Mouse (Mus musculus) kidney, adult 8-10 months (tissue): ENCODE results near the gene Bmp7.

ENCODE experiments used
- DNase-seq, 2 experiments: peaks; one replicate each; pipeline ENCODE4 v3.0.0; 2022

The Bmp7 gene

DNA sequence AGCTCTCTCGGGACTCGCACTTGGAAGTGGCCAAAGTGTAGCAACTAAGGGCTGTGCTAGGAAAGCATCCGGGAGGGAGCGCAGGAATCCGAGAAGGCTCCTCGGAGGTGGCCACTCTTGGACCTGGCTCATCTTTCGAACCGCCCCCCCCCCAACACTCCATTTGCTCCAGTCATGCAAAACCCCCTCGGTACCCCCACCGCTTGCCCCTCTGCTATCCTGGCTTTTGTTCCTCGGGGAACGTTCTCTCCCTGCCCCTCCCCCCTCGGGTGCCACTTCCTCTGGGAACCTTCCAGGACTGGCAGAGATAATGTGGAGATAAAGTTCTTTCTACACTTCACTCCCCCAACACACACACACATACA is 660 bp upstream of the Bmp7 start:
- no peak for DNase-seq

DNA sequence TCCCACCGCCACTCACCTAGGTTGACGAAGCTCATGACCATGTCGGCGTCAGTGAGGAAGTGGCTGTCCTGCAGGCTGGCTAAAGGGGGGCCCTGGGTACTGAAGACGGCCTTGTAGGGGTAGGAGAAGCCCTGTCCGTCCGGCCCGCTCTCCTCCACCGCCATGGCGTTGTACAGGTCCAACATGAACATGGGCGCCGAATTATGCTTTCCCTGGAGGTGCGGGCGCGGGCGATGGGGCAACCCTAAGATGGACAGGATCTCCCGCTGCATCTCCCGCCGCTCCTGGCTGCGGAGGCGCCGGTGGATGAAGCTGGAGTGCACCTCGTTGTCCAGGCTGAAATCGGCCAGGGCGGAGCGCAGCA is 500 bp downstream of the Bmp7 start:
- peak in 1 of 2 experiments; percentile 37 for DNase-seq

DNA sequence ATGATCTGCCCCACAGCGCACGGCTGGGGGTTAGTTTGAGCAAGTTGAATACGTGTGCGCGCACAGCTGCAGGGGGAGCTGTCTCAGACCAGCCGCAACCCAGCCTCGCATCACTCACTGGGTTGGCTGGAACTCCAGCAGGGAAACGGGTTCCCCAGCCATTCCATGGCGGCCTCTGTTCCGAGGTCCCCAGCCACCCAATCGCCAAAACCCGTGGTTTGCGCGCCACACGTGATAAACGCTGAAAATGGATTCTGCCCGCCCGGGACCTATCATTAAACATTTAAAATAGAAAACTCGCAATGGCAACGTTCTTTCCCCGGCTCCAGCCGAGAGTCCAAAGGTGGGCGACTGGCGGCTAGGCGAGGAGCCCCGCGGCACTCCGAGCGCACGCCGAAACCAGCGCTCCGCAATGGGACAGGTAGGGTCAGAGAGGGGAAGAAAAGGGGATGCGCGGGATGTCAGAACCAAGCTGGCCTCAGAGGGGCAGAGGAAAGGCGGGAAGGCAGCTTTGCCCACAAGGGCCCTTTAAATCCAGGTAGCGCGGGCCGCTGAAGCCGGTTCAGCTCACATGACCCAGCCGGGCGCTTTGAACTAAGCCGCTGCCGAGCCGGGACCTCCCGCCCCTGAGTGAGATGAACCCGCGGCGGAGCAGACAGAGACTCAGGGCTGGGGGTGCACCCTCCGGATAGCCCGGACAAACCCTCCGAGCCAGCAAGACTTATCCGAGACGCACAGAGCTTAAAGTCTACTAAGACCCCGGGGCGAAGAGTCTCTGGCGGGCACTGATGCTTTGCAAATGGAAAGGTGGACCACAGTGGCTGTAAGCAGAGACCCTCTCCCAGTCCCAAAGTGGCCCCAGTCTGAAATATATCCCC is 1.1 kb downstream of the Bmp7 start:
- peak; percentile 69 to 80 for DNase-seq

DNA sequence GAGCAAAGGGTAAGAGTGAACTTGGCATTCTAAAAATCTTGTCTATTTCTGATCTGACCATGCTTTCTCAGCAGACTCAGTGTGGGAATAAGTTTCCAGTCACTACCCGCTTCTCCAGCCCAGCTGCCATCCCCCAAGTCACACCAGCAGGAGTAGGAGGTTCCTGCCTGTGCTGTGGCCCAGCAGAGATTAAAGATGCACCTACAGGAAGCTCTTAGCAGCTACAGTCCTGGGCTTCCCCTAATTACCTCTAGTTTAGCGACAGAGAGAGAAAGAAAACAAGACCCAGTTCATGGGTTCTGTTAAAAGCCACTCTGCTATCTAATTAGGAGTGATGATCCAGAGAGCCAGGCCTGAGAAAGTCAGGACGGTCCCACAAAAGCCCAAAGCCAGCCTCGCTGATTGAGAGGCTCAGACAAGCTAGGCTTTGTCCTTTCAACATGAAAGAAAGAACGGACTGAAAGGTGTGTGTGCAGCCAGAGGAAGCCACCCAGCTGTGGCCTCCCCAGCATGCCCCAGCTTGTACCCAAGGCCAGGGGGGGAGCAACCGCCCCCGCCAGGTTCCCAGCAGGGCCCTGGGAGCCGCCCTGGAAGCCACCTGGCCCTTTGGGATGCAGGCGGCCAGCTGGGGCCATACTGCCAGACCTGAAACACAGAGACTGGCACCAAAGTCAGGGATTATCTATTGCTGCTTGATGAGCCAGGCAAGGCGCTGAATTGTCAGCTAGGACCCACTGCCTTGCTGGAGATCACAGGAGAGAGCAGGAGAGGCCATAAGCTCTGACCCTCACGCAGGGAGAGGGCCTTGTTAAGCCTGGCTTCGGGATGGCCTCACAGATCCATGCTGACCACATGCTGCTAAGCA is 2.6 kb downstream of the Bmp7 start:
- DNase-seq: no peak

DNA sequence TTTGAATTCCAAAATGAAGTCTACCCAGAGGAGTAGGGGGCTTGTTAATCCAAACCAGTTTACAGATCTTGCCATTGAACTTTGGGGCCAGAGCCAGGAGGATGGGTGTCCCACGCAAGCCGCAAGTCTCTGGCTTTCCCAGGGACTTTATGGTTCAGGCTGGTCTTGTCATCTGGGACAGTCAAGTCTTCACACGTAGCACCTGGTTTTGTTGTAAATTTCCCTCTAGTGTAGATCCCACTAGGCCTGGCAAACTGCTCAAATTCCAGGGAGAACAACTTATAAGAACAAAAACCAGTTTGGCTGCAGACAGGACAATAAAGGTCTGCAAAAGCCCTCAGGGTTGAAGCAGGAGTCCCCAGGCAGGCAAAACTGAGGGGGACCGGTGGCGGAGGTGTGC is 3.3 kb downstream of the Bmp7 start:
- no peak for DNase-seq

DNA sequence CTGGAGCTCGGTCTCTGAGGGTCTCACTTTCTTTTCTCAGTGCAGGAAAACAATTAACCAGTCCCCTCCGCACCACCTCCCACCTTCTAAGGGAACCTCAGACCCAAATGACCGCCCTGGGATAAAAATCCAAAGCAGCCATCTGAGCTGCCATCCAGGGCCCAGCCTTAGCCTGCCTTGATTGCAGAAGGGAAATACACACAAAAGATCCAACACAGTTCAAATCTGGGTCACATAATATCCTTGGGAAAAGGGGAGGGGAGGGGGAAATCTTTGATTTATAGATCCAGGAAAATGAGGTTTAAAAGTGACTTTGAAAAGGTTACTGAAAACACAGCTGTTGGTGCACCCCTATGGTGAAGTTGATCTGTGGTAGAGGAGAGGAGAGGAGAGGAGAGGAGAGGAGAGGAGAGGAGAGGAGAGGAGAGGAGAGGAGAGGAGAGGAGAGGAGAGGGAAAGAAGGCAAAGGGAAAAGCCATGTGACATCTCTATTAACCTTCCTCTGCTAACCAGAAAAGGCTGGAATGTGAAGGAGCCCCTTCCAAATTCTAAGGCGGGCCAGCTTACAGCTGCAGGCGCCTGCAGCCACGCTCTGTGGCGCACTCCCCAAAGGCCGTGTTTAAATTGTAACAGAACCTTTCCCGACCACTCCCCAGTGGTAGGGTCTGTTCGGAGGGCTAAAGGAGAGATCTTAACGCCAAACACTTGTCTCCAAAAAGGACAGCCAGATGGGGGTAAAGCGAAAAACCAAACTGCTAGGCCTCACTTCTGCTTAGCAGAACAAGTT is 4.2 kb downstream of the Bmp7 start:
- DNase-seq: no peak

DNA sequence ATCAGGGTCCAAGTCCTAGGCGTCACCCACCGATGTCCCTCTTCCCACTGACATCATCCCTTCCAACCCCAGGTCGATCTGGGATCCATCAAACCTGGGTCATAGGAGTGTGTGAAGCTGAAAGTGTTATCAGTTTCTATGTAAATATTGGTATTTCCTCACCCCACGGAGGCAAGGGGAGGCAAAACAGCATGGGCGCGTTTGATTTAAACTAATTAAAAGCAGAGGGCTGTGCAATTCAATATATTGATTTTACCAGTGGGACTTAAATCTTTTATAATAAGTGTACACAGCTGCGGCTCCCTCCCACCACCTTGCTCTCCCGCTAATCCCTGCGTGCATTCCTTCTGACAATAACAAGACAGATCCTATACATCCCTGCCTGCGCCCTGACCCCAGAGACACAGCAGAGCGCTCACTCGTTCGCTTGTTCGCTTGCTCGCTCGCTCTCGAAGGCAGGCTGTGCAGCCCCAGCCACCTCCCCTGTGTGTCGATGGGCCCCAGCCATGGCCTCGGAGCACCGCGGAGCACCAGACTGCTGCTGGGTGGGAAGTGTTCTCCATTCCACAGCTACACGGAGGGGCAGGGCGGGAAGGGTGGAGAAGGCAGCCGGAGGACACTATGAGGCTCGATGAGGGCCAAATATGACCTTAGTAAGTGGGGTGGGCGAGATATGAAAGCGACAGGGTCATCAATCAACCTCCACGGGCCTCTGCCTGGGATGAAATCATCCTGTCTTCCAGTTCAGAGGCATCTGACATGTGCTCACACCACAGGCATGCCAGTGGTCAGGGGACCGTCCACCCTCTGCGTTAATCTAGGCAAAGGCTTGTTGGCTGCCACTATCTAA is 5.0 kb downstream of the Bmp7 start:
- no peak for DNase-seq

DNA sequence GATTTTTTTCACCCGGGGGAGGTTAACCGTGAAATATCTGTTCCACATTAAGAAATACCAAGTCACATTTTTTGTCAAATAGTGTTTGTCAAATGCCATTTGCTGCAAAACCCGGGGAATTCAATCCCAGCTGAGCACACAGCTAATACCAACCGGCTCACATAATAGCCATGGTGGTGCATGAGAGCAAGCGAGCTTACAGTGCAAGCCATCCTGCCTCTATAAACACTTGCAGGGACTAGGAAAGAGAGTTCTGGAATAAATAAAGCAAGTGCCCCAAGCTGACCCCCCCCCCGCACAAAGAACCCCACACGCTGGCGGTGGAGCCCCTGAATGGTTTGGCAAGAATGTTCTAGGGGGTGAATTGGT is 5.7 kb downstream of the Bmp7 start:
- DNase-seq: no peak

DNA sequence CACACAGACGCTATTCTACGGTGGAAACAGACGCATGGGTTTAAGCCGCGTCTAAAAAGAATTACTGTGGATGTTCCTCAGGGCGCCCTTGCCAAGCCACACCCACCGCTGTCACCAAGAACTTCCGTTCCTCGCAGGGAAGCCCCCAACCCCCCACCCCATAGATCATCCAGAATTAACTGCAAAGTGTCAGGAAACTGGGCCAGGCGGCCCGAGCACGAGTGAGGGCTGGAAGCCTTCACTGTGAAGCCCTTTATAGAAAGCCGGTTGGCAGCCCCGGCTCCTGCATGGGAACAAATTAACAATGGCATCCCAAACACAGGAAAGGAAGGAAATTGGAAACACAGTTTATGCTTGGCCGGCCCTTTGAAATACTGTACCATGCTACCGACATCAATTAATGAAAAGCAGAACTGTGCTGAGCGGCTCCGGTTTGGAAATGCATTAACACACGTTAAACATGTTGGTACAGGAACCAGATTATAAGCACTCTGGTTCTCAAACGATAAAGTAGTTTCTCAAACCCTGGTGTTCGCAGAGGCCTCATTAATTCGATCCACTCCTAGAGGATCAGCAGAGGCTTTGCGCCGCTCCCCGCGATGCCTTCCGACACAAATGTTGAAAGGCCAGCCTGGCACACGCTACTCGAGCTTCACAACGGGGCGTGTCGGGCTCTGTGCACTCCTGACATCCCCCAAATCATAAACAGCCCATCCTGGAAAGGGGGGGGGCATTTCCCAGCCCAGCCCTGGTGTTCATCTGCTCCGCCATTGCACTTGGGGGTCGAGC is 6.3 kb downstream of the Bmp7 start:
- peak in 1 of 2 experiments; percentile 31 for DNase-seq

DNA sequence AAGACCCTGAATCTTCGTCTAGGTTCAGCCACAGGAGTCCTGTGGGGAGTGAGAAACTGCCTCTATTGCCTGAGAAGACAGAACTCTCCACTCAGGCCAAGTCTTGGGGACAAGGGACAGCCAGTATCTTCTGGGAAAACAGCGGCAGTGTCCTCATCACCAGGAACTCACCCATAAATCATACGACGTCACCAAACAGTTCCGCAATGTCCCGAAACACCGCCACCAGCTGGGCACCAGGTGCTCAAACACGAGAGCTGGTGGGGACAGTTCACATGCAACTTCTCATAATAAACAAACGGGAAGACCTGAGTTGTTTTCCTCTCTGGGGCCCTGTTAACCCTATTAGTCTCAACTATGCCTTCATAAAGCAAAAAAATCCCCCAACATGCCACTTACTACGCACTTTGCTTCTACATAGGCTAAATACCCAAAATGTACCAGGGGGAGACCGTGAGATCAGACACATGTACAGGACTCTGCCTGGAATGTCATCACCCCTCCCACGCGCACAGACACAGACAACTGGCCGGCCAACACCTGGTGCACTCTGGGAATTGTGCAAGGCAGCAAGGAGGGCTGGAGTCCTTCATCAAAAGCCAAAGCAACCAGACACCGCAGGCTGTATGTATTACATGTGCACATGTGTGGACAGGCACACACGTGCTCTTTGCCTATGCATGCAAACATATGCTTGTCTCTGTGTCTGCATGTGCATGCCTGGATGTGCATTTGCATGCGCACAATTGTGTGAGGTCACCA is 8.8 kb downstream of the Bmp7 start:
- no peak for DNase-seq

DNA sequence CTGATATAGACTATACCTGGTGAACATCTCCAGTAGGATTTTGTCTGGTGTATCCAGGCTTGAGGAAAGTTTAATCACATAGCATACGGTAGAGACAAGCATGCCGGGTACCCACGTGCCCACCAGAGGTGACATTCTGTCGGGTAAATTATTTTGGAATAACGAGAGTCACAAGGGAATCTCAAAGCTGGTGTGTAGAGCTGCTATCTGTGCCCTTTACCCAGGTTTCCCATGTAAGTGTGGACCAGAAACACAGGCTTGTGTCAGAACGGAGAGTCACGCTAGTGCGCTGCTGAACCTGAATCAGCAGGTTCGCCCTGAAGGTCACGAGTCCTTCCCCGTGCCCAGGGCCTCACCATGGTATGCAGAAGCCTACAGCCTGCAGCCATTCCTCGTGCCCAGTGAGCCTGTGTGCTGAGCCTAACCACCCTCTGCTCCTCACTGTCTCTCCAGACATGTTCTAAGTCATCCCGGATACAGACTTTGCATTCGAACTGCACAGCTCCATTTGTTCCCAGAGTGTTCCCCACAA is 10.2 kb downstream of the Bmp7 start:
- peak; percentile 79 to 85 for DNase-seq

DNA sequence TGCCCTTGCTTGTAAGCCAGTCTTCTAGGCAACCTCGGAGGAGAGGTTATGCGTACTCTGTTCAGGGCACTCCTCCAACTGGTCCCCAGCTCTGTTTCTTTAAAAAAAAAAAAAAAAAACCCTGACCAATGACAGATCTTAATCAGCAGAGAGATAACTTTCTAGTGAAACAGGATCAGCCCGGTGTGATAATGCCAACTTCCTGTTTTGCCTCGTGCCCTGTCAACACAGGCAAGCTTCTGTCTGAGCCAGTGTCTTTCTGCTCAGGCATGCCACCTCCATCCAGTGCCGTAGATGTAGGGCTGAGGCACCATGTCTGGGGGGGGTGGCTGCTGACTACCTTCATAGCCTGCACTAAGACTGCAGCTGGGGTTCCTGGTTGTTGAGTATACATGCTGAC is 12.5 kb downstream of the Bmp7 start:
- DNase-seq: no peak

DNA sequence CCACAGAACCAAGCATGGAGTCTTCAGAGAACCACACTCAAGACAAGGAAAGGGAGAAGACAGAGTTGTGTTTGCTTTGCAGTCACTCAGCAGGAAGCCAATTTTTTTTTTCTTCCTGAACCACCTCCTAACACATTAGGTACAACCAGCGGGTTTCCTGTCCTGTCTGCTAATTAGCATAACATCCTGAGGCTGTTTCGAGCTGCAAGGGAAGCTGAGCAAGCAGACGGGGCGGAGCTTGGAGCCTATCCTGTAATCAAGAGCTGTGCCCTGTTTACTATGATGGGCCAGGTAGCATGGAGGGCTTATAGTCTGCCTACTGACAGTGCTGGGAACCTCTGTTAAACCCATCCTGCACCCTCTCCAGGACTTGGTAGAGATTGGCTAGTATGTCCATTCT is 13.8 kb downstream of the Bmp7 start:
- DNase-seq: peak in 1 of 2 experiments; percentile 36

DNA sequence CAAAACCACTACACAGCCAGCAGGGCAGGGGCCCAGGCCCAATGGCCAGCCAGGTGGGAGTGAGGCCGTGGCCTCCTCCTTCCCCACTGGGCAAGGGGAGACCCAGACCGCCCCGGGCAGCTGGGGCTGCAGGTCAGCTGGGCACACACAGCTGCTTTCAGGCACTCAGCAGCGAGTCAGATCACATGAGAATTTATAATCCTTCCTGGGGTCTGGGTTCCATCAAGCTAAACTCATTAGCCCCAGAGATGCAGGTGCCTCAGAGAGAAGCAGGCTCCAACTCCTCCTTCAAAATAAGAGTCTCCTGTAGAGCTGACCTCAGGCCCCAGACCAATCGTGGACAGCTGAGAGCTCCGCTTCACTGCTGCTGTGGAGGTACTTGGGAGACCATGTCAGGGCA is 15.2 kb downstream of the Bmp7 start:
- no peak for DNase-seq

DNA sequence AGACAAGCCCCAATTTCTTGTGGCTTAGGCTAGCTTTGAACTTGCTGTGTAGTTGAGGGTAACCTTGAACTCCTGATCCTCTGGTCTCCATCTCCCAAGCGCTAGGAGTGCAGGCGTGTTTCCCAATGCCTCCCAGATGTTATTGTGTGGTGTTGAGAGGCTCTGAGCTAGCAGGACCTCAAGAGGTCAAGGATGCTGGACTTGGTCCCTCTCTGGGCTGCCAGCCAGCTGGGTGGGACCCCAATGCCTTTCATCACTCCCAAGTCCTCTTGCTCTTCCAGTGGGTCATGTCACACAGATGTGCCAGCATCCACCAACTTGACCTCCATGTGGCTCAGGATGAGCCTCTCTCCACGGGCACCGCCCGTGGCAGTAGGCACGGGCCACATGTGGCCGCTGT is 16.9 kb downstream of the Bmp7 start:
- DNase-seq: no peak

DNA sequence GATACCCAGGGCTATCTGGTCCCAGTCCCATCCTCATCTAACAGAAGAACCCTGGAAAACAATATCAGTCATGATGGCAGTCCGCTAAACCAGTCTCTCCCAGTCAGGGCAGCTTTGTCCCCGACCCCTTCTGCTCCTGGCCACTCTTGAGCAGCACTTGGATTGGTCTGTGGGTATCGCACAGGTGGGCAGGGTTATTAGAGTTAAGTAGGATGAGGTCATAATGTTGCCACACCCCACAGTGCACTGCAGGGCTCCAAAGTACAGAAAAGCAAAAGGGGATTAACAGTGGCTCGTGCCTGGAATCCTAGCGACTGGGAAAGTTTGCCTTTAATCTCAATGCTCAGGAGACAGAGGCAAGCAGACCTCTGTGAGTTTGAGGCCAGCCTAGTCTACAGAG is 17.5 kb downstream of the Bmp7 start:
- no peak for DNase-seq

DNA sequence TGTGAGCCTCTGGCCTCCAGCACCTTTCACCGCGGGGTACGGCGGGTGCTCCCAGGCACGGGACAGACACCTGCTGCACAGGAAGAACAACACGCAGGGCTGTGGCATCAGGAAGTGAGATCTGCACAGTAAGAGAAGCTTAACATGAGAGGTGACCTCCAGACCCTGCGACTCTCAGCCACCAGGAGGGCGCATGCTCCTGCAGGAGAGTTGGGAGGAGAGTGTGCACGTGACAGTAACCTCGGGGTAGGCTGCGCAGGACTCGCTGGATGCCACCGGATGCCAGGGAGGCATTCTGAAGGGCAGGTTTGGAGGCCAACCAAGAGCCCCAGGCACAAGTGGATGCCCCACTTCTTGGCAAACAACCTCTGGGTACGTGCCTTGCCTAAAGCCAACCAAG is 26.1 kb downstream of the Bmp7 start:
- DNase-seq: peak; percentile 57 to 74

DNA sequence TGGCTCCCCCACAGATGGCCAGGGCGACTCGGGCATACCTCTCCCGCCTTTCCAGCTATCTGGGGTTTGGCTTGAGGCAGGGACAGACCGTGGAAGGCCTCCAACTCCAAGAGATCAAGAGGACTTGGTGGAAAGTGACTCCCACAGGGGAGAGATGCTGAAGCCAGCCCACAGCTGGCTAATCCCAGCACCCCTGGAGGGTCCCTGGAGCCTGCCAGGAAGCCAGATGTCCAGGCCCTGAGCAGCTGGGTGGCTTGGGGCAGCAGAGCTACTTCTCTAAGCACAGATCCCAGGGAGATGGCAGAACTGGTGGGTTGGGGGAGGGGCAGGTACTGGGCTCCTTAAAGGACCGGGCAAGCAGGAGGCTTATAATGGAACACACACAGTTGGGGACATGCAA is 28.4 kb downstream of the Bmp7 start:
- DNase-seq: no peak

DNA sequence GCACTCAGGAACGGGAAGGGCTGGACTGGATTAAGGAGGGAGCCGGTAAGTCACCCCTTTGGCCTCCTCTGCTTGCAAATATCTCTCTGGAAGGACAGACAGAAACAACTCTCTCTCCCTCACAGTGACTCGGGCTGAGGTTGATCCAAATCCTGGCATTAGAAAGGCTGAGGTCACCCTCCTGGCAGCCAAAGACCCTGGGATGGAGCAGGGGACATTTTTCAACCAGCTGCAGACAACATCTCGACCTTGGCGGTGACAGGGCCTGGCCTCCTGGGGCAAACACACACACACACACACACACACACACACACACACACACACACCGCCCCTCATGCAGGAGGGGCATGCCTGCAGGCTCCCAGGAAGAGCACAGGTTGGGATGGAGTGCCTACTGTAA is 29.0 kb downstream of the Bmp7 start:
- no peak for DNase-seq

DNA sequence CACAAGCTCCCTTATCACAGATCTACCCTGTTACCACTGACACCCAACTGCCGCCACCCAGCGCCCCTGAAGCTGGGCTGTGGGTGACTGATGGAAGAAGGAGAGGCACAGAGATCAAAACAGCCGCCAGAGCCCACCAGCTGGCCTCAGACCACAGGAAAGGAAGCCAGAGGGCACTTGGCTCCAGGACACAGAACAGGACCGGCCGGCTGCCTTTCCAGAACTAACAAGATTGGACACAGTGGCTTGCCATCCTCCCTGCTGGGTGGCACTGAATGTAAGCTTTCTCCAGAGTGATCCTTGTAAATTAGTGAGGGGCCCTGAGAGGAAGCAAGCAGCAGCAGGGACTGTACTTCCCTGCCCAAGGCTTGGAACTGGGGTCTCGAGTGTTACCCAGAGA is 30.7 kb downstream of the Bmp7 start:
- DNase-seq: no peak

DNA sequence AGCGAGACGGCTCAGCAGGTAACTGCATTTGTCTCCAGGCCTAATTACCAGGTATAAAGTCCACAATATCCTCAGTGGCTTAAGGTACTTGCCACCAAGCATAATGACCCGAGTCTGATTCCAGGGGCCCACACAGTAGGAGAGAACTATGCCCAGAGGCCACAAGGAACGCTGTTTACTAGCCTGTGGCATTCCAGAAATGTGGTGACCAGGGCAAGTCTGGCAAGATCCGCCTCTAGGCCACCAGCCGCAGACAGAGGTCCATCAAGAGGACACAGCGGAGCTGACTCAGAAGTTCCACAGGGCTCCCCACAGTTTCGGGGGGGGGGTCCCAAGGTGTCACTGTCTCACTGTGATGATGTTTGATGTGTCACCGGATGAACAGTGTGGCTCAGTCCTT is 34.0 kb downstream of the Bmp7 start:
- peak; percentile 78 to 86 for DNase-seq
